Mouse (Mus musculus): ENCODE results near the gene Bcl2. TPM values are rescaled to one million over a fixed set of nuclear protein-coding genes. Genes with fewer than 3 reads are reported as not detected.
"Not testable (repeated sequence)": the region's sequence is repeated elsewhere in the genome, so short reads cannot be mapped to it uniquely, and the experiment has no call there.

Bcl2 gene
- polyA plus RNA-seq, 1 experiment from 2014 or later, result 11.3 TPM

- WGBS, result 81% methylated on average over 9 of the region's 9 CpGs
- H3K36me3 ChIP-seq, result no peaks in the 10 kb centered on the region
- peaks cover 6% of the 10 kb centered on the region; the same call in 1 of the 2 replicates for H3K4me1 ChIP-seq
- no peak overlapping the region for H3K27ac ChIP-seq (replicated peaks)
- H3K9ac ChIP-seq (replicated peaks), result no peak overlapping the region
- no peaks in the 10 kb centered on the region for H3K27me3 ChIP-seq
- no peak overlapping the region for H3K4me2 ChIP-seq (replicated peaks)
- no peaks in the 10 kb centered on the region for H3K9me3 ChIP-seq
- ATAC-seq (ENCODE audit: low FRiP score, low read depth), result no peak
- H3K4me3 ChIP-seq, result no peak overlapping the region
These were observed 158.4 kb downstream of the Bcl2 start for GRCm38 (mm10) chr1:106555498-106556168.

GRCm38 (mm10) chr1:106553846-106554802, 159.9 kb downstream of the Bcl2 start:
- 91% methylated on average over 8 of the region's 8 CpGs for WGBS
- H3K9me3 ChIP-seq, result no peaks in the 10 kb centered on the region

GRCm38 (mm10) chr1:106552856-106553255, 161.2 kb downstream of the Bcl2 start:
- no peak overlapping the region for H3K4me2 ChIP-seq (replicated peaks)
- H3K9ac ChIP-seq (replicated peaks), result no peak overlapping the region
- ATAC-seq (ENCODE audit: low FRiP score, low read depth), result no peak
- WGBS, result 81% methylated on average over 7 of the region's 7 CpGs
- peaks cover 6% of the 10 kb centered on the region; the same call in 1 of the 2 replicates for H3K4me1 ChIP-seq
- no peak overlapping the region for H3K4me3 ChIP-seq
- no peaks in the 10 kb centered on the region for H3K9me3 ChIP-seq
- no peaks in the 10 kb centered on the region for H3K27me3 ChIP-seq
- H3K36me3 ChIP-seq, result no peaks in the 10 kb centered on the region
- H3K27ac ChIP-seq (replicated peaks), result no peak overlapping the region

More at GRCm38 (mm10) chr1:106553846-106554802, 159.9 kb downstream of the Bcl2 start:
- Histone ChIP-seq H3K4me2 (replicated peaks) (no peak overlapping the region), H3K27ac (replicated peaks) (no peak overlapping the region), H3K36me3 (no peaks in the 10 kb centered on the region), H3K27me3 (no peaks in the 10 kb centered on the region), H3K9ac (replicated peaks) (no peak overlapping the region), H3K4me1 (peaks cover 6% of the 10 kb centered on the region; the same call in 1 of the 2 replicates), H3K4me3 (no peak overlapping the region)
- no peak for ATAC-seq (ENCODE audit: low FRiP score, low read depth)

GRCm38 (mm10) chr1:106550580-106550979, 163.5 kb downstream of the Bcl2 start:
- Histone ChIP-seq H3K4me2 (replicated peaks) (no peak overlapping the region), H3K36me3 (no peaks in the 10 kb centered on the region), H3K27ac (replicated peaks) (no peak overlapping the region), H3K9me3 (no peaks in the 10 kb centered on the region), H3K4me1 (peaks cover 6% of the 10 kb centered on the region; the same call in 1 of the 2 replicates), H3K9ac (replicated peaks) (no peak overlapping the region), H3K4me3 (no peak overlapping the region), H3K27me3 (no peaks in the 10 kb centered on the region)
- ATAC-seq (ENCODE audit: low FRiP score, low read depth), result no peak
- WGBS, result 93% methylated on average over 3 of the region's 3 CpGs

GRCm38 (mm10) chr1:106549025-106549424, 165.0 kb downstream of the Bcl2 start:
- Histone ChIP-seq H3K9ac (replicated peaks) (no peak overlapping the region), H3K4me2 (replicated peaks) (no peak overlapping the region), H3K27ac (replicated peaks) (no peak overlapping the region), H3K27me3 (no peaks in the 10 kb centered on the region), H3K4me1 (peaks cover 6% of the 10 kb centered on the region; the same call in 1 of the 2 replicates), H3K36me3 (no peaks in the 10 kb centered on the region), H3K9me3 (no peaks in the 10 kb centered on the region), H3K4me3 (no peak overlapping the region)
- no peak for ATAC-seq (ENCODE audit: low FRiP score, low read depth)
- WGBS, result 90% methylated on average over 5 of the region's 5 CpGs

GRCm38 (mm10) chr1:106544817-106545612, 169.1 kb downstream of the Bcl2 start:
- H3K27me3 ChIP-seq, result no peaks in the 10 kb centered on the region
- 65% methylated on average over 6 of the region's 6 CpGs for WGBS
- H3K9ac ChIP-seq (replicated peaks), result no peak overlapping the region
- no peaks in the 10 kb centered on the region for H3K4me1 ChIP-seq
- no peaks in the 10 kb centered on the region for H3K9me3 ChIP-seq
- H3K4me3 ChIP-seq, result no peak overlapping the region
- no peak overlapping the region for H3K27ac ChIP-seq (replicated peaks)
- H3K36me3 ChIP-seq, result no peaks in the 10 kb centered on the region
- ATAC-seq (ENCODE audit: low FRiP score, low read depth), result no peak
- H3K4me2 ChIP-seq (replicated peaks), result no peak overlapping the region

GRCm38 (mm10) chr1:106542731-106543130, 171.3 kb downstream of the Bcl2 start:
- H3K27ac ChIP-seq (replicated peaks), result no peak overlapping the region
- 43% methylated on average over 5 of the region's 5 CpGs for WGBS
- no peak overlapping the region for H3K4me2 ChIP-seq (replicated peaks)
- H3K4me3 ChIP-seq, result no peak overlapping the region
- no peaks in the 10 kb centered on the region for H3K9me3 ChIP-seq
- H3K27me3 ChIP-seq, result no peaks in the 10 kb centered on the region
- H3K9ac ChIP-seq (replicated peaks), result no peak overlapping the region
- ATAC-seq (ENCODE audit: low FRiP score, low read depth), result peak; percentile 48; the same call in 1 of the 2 replicates
- H3K36me3 ChIP-seq, result no peaks in the 10 kb centered on the region
- H3K4me1 ChIP-seq, result no peaks in the 10 kb centered on the region

- H3K27ac ChIP-seq (replicated peaks), result no peak overlapping the region
These were observed 172.2 kb downstream of the Bcl2 start for GRCm38 (mm10) chr1:106541851-106542250.

GRCm38 (mm10) chr1:106540130-106540529, 173.9 kb downstream of the Bcl2 start:
- Histone ChIP-seq H3K4me1 (no peaks in the 10 kb centered on the region), H3K27ac (replicated peaks) (no peak overlapping the region), H3K36me3 (no peaks in the 10 kb centered on the region), H3K4me2 (replicated peaks) (no peak overlapping the region), H3K9me3 (no peaks in the 10 kb centered on the region), H3K9ac (replicated peaks) (no peak overlapping the region), H3K27me3 (no peaks in the 10 kb centered on the region), H3K4me3 (no peak overlapping the region)
- 81% methylated on average over 3 of the region's 3 CpGs for WGBS
- no peak for ATAC-seq (ENCODE audit: low FRiP score, low read depth)

More at GRCm38 (mm10) chr1:106541851-106542250, 172.2 kb downstream of the Bcl2 start:
- ATAC-seq (ENCODE audit: low FRiP score, low read depth), result no peak
- Histone ChIP-seq H3K4me3 (no peak overlapping the region), H3K36me3 (no peaks in the 10 kb centered on the region), H3K9ac (replicated peaks) (no peak overlapping the region), H3K4me2 (replicated peaks) (no peak overlapping the region), H3K27me3 (no peaks in the 10 kb centered on the region), H3K9me3 (no peaks in the 10 kb centered on the region), H3K4me1 (no peaks in the 10 kb centered on the region)
- 75% methylated on average over 8 of the region's 8 CpGs for WGBS

- Histone ChIP-seq H3K36me3 (no peaks in the 10 kb centered on the region), H3K4me3 (no peak overlapping the region), H3K4me2 (replicated peaks) (no peak overlapping the region), H3K27me3 (no peaks in the 10 kb centered on the region), H3K9ac (replicated peaks) (no peak overlapping the region), H3K27ac (replicated peaks) (no peak overlapping the region), H3K4me1 (no peaks in the 10 kb centered on the region), H3K9me3 (no peaks in the 10 kb centered on the region)
- no peak for ATAC-seq (ENCODE audit: low FRiP score, low read depth)
- WGBS, result 80% methylated on average over 1 of the region's 1 CpGs
These were observed 175.0 kb downstream of the Bcl2 start for GRCm38 (mm10) chr1:106539029-106539428.

GRCm38 (mm10) chr1:106534835-106535234, 179.2 kb downstream of the Bcl2 start:
- H3K4me3 ChIP-seq; ATAC-seq (ENCODE audit: low FRiP score, low read depth); H3K27me3 ChIP-seq; H3K36me3 ChIP-seq; H3K27ac ChIP-seq (replicated peaks); H3K4me1 ChIP-seq; H3K9ac ChIP-seq (replicated peaks); H3K4me2 ChIP-seq (replicated peaks); H3K9me3 ChIP-seq: not testable (repeated sequence)
- 89% methylated on average over 3 of the region's 3 CpGs for WGBS

Data from midbrain, embryonic 12.5 days (tissue).